Mouse (Mus musculus) B cell, adult 67 days (primary cell): ENCODE measurements around the gene Abhd13. TPM values are rescaled to one million over a fixed set of nuclear protein-coding genes. Genes with fewer than 3 reads are reported as not detected.

ENCODE experiments used
- total RNA-seq, 2 experiments: library from RNA; stranded (reverse); gene quantifications; 4 replicates each; pipeline ENCODE4 v1.2.4; 2023

Abhd13 gene
- 10 to 100 TPM; 18.5 to 20.1 TPM for total RNA-seq

GRCm38 (mm10) chr8:9977573-9978314 lies at the start of gene Abhd13, which contains the start of gene Lig4:
Gene Abhd13 (plus strand): TSS chr8:9977707.
Gene Lig4 (minus strand): TSS chr8:9977686.

GRCm38 (mm10) chr8:10006156-10006985 lies 28.9 kb downstream of the Abhd13 start, which contains the start of gene Tnfsf13b:
Gene Tnfsf13b (plus strand): TSS chr8:10006467.

Other genes with a start within 250 kb of the Abhd13 start
- not detected for gene Fam155a, start 206.5 kb upstream of the Abhd13 start, total RNA-seq
- gene Gm10217, start 113.5 kb upstream of the Abhd13 start, total RNA-seq = not detected
- gene Lig4, start within 50 bp of the Abhd13 start, total RNA-seq = 10 to 100 TPM in 1 of 2 experiments, 1 to 10 TPM in 1; 9.8 to 12.5 TPM
- gene Tnfsf13b, start 28.8 kb downstream of the Abhd13 start, total RNA-seq = 1 to 10 TPM; 1.0 to 1.5 TPM
- not detected for gene Myo16, start 176.2 kb downstream of the Abhd13 start, total RNA-seq